Mouse (Mus musculus) E14TG2a.4 (cell line): ENCODE results near the gene Reck.

Experiments used
- CTCF ChIP-seq: conservative IDR thresholded peaks from 2 replicates; pipeline ENCODE4 v1.5.1; 2014; ENCODE audit warnings: low read length
- POU5F1 ChIP-seq: IDR thresholded peaks from 2 replicates; pipeline ENCODE4 v1.6.1; 2014; ENCODE audit warnings: low read length, borderline replicate concordance

GRCm38 (mm10) chr4:43851265-43851664 lies 24.1 kb upstream of the Reck start, which contains the start of gene Olfr155:
- TF ChIP-seq CTCF (no peak), POU5F1 (no peak)
